Mouse (Mus musculus) kidney, adult 2 months (tissue): Measurements from ENCODE around the gene M1ap.

Experiments used
- CTCF ChIP-seq: fragments of 200-500 bp; conservative IDR thresholded peaks from 2 replicates; pipeline ENCODE4 v1.5.1; 2011; ENCODE audit warnings: low read depth, mild to moderate bottlenecking, control low read depth, low read length, moderate library complexity, mixed read lengths; ENCODE audit not compliant: insufficient read depth, insufficient read length
- POLR2A ChIP-seq: fragments of 200-500 bp; IDR thresholded peaks from one replicate; pipeline ENCODE4 v1.6.1; 2011; ENCODE audit warnings: low read depth, low read length, control low read depth

DNA sequence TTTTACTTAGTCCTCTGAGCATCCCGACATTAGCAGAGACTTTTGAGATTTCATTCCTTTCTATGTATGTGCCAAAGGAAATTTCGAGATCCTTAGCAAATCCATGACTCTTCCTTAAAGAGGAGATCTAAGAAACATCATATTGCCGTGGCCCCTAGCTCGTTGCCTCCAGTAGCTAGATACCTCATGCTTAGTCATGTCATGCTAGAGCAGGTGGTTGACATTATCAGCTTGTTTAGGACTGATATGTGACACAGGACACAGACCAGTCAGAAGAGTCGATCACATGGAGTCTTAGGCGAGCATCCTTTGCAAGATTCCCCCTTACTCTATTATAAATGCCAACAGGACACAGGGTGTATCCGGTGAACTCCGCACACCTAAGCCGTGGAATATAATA is 76.3 kb downstream of the M1ap start:
- no peak for TF ChIP-seq CTCF
- TF ChIP-seq POLR2A: no peak
